Mouse (Mus musculus): ENCODE results near the gene Evi2.

GRCm38 (mm10) chr11:79533311-79533710 lies 2.9 kb upstream of the Evi2 start:
- no peak for TF ChIP-seq TAL1 (IDR thresholded peaks at IDR 0.05; ENCODE audit: low read length)
- no peak for TF ChIP-seq GATA1 (IDR thresholded peaks at IDR 0.05; ENCODE audit: low read length)

Data from erythroblast, embryonic 14.5 days (primary cell).